Mouse (Mus musculus) CD4-positive naive resting alpha-beta T cell, adult 57 days (primary cell): ENCODE measurements around the gene Olfr1351. TPM values are rescaled to one million over a fixed set of nuclear protein-coding genes. Genes with fewer than 3 reads are reported as not detected.

Source experiments
- total RNA-seq: library from RNA; stranded (reverse); gene quantifications from one replicate; pipeline ENCODE4 v1.2.4, GENCODE M21; 2023

Gene Olfr1351
- not detected for total RNA-seq

DNA sequence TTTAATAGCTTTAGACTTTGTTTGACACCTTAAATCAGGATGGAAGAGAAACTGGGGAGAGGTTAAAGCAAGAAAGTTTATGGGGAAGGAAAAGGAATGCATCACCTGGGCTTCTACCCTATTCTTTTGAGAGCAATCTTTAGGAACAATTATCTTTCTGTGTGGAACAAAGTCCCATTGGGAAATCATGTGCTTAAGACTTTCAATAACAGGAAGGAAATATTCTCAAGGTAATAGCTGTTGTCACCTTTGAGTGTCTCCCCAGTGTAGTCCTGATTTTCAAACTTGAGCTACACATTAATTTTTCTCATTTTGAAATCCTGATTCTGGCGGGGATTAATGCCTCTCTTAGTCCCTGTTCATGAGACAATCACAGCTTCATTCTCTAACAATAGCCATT is at the start of gene Olfr1351:
TSS of gene Olfr1351 (plus strand) at position 301 of the 400 bp plus-strand sequence.

DNA sequence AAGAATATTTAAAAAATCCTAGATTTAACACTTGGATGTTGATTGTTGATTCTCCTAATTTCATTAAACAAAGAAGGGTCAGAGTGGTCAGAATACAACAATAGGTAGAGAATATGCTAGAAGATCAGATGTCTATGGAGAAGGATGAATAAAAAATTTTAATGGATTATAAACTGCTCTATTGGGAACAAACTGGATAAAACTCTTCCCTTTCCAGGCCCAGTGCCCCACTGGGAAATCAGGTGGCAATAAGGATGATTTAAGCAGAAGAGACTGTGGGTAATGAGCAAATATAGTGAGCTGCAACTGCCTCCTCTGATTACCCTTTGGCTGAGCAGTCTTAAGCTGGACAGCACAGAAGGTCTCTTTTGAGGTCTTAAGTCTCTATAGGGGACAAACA is 49.3 kb upstream of the Olfr1351 start, which contains the start of gene Olfr1353:
TSS of gene Olfr1353 (plus strand) at position 301 of the 400 bp plus-strand sequence.

DNA sequence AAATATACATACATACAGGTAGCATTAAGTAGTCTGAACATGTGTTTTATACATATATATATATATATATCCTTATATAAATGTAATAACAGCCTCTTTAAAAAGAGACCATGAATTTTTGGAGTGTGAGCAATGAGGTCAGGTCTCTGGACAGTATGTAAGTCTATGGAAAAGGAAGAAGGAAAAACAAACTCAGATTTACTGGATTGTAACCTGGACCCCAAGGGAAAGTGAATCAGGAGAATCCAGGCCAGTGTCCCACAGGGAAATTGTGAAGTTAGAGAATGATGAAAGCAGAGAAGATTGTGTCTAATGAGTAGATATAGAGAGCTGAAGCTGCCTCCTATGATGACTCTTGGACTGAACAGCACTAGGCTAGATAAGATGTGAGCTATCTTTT is 31.5 kb upstream of the Olfr1351 start, which contains the start of gene Olfr1352:
TSS of gene Olfr1352 (plus strand) at position 301 of the 400 bp plus-strand sequence.

DNA sequence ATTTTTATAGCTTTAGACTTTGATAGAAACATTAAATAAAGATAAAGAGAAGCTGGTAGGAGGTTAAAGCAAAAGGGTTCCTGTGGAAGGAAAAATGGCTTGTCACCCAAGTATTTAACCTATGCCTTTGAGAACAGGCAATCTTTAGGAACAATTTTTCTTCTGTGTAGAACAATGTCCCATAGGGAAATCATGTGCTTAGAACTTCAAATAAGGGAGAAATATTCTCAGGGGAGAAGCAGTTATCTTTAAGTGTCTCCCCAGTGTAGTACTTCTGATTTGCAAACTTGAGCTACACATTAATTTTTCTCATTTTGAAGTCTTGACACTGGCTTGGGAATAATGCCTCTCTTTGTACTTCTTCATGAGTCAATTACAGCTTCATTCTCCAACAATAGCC is 16.2 kb downstream of the Olfr1351 start, which contains the start of gene Olfr57:
TSS of gene Olfr57 (plus strand) at position 301 of the 400 bp plus-strand sequence.

Other genes starting within 250 kb of the Olfr1351 start
- not detected for gene Slc1a6, start 232.0 kb upstream of the Olfr1351 start, total RNA-seq
- gene Olfr1356, start 160.3 kb upstream of the Olfr1351 start, total RNA-seq, result not detected
- not detected for gene Olfr1355, start 136.9 kb upstream of the Olfr1351 start, total RNA-seq
- not detected for gene Olfr1354, start 99.3 kb upstream of the Olfr1351 start, total RNA-seq
- not detected for gene Olfr8, start 61.8 kb upstream of the Olfr1351 start, total RNA-seq
- not detected for gene Olfr1353, start 49.2 kb upstream of the Olfr1351 start, total RNA-seq
- gene Olfr1352, start 31.4 kb upstream of the Olfr1351 start, total RNA-seq, result not detected
- not detected for gene Olfr57, start 16.3 kb downstream of the Olfr1351 start, total RNA-seq
- gene 2610008E11Rik, start 85.1 kb downstream of the Olfr1351 start, total RNA-seq, result 16.2 TPM
- gene Vmn2r80, start 136.3 kb downstream of the Olfr1351 start, total RNA-seq, result not detected
- gene Vmn2r81, start 235.2 kb downstream of the Olfr1351 start, total RNA-seq, result not detected